Mouse (Mus musculus) cerebellum, postnatal 10 days (tissue): Measurements from ENCODE around the gene Pycard.
A peak's percentile ranks its signal among the peaks of the same experiment; 100 is the strongest.
"Not testable (repeated sequence)": the region's sequence is repeated elsewhere in the genome, so short reads cannot be mapped to it uniquely, and the experiment has no call there.

Experiments
- DNase-seq, 2 experiments: peaks; one replicate each; pipeline ENCODE4 v3.0.0; 2021; ENCODE audit warnings: mixed read lengths in 2 of 2

Gene Pycard

DNA sequence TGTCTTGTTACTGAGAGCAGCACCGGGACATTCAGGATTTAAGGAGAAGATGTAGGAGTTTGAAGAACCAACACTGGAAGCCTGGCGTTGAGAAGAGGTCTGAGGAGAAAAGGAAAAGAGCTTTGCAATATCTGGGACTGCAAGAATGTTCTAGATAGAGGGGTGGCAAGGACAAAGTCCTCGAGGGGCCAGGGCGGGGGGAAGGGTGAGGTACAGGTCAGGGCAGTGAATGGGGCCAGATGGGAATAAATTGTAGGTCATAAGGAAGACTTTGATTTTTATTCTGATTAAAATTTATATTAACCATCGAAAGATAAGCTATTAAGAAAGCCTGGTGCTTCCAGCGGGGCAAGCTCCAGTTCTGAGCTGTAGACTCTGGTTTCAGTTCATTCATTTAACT lies 9.4 kb upstream of the Pycard start:
- no peak for DNase-seq

DNA sequence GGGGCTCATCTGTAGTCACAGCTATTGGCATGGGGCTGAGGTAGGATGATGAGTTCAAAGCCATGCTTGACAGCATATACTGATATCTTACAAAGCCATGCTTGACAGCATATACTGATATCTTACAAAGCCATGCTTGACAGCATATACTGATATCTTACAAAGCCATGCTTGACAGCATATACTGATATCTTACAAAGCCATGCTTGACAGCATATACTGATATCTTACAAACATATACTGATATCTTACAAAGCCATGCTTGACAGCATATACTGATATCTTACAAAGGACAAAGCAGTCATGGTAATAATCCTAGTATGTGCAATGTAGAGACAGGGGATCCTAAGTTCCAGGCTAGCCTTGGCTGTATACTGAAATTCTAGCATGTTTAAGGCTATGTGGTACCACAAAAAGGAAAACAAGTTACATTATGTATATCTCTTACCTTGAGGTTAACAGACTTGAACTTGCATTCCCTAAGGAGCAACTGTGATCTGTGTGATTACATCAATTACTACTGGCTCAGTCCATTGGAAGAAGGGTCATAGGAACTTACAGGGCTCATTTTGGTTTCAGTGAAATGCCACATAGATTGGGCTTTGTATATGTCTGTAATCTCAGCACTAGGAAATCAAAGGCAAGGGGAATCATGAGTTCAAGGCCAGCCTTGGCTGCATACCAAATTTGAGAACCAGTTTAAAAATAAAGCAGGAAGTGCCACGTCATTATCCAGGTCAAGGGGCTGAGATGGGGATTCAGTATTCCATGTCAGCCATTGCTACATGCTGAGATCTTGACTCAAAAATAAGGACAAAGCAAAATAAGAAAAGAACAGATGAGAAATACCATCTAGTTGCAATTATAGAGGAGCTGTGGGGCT lies 6.6 kb upstream of the Pycard start:
- no peak for DNase-seq

DNA sequence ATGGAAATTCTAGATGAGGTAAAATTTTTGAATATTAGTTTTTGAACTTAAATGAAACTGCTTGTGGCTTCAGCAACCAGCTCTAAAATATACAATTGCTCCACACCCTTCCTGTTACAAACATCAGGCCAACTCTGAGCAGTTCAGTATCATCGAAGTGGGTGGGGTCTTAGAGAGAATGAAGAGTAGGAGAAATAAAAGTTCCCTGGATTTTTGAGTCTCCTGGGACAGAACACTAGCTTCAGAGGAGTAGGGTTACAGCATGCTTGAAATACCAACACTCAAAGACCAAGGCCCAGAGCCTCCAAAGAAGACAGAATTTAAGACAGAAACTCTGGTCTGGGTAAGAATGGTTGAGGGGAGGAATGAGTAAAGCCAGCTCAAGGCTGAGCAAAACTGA lies 5.8 kb upstream of the Pycard start:
- no peak for DNase-seq

DNA sequence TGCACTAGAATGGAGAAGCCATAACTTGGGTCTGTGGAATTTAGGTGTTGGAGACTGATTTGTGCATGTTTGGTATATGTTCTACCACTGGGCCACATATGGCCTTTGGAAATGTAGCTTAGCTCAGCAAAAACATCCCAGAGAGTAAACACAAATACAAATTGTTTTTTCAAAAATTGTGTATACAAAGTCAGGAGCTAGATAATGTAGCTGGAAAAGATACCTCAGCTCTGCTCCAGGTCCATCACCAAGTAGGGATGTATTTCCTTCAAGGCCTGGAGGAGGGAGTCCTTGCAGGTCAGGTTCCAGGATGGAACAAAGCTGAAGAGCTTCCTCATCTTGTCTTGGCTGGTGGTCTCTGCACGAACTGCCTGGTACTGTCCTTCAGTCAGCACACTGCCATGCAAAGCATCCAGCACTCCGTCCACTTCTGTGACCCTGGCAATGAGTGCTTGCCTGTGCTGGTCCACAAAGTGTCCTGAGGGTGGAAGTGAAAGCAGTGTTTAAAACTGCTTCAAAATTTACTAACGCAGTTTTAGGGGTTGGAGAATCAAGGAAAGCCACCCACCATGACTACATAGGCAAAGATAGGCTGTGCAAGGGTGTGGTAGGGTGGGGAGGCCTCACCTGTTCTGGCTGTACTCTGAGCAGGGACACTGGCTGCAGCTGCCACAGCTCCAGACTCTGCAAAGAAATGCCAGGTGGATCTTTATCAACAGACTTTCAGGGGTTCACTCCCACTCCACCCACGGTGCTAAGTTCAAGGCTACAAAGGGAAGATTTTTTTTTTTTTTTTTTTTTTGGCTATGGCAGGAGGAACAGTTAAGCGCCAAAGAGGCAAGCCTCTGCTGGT lies 953 bp downstream of the Pycard start:
- no peak for DNase-seq

- DNase-seq = peak; percentile 87 to 90
Measured at GRCm38 (mm10) chr7:127991643-127992487, 1.8 kb downstream of the Pycard start.

DNA sequence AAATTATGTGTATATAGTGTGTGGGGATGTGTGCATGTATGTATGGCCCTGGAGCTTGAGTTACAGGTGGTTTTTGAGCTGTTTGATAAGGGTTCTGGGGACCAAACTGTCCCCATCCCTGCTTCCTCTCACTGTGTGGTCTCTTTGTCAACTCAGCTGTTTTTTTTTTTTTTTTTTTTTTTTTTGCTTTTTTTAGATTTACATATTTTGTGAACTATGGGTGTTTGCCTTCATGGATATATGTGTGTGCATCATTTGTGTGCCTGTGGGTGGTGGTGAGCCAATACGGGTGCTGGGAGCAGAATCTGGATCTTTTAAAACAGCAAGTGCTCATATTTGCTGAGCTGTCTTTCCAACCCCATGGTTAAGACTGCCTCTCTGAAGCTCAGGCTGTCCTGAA lies 4.8 kb downstream of the Pycard start:
- no peak for DNase-seq

DNA sequence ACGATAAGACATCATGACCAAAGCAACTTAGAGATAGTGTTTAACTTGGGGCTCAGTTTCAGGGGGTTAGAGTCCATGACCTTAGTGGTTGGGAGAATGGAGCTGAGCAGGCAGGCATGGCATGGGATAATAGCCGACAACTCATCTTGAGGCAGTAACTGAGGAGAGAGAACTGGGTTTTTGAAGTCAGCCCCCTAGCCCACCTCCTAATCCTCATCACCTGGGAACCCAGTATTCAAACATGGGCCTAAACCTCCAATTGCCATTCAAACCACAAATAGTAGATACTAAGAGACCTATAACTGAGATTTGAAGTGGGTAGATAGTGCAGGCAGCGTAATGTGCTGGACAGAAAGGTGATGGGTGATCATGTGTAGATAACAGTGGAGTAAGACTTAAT lies 13.1 kb downstream of the Pycard start:
- DNase-seq = no peak

DNA sequence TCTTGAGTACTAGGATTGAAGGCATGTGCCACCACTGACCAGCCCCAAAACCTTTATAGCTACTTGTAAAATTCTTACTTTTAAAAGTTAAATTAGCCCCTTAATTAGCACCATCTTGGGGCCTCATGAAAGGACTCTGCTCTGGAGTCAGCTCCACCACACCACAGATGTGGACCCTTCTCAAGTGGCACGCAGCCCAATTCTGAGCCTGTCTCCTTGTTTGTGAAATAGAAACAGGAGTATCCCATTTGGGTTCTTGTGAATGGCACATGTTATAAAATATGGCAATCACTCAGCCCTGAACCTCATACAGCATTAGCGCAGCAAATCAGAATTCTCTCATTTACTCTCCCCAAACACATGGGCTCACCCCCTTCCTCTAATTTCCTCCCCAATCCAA lies 14.8 kb downstream of the Pycard start:
- no peak for DNase-seq

GRCm38 (mm10) chr7:127974413-127974930 lies 19.2 kb downstream of the Pycard start:
- DNase-seq = no peak

GRCm38 (mm10) chr7:127967922-127968828 lies 25.5 kb downstream of the Pycard start:
- DNase-seq = peak; percentile 88 to 92

DNA sequence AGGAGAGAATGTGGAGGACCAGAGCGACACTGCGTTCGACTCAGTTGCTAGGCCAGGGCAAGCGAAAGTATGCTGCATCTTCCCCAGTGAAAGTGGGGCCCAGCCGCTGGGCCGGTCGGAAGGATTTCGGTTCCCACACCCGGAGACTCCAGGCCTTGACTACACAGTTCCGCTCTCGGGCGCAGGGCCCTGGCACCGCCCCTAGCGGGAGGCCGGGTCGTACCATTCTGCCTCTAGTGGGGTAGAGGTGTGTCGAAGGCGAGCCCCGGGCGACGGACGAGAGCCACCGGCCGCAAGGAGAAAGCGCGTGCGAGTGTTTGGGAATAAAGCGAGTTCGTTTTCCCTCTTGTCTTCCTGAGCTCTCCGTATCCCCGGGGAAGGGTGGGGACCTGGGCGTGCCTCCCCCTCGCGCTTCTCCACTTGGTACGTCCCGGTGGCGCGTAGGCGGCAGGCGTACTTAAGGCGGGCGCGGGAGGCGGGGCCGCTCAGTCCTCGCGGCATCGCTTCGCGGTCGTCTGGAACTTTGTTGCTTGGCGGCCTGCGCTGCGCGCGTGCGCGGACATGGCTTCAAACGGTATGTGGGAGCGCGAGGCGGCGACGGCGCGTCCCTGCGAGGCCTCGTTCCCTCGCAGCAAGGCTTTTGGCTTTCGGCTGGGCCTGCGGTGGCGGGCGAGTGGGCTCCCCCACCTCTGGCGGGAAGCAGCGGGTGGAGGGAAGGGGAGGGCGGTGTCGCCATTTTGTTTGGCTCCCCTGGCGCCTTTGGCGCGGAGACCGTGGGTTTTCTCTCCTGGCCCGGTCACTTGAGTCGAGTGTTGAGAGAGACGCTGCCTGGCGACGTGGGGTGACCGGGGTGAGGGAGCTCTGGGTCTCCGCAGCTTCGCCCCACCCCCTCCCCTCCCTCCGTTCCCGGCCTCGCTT lies 26.4 kb downstream of the Pycard start, which contains the start of gene Fus:
TSS of gene Fus (plus strand) at position 454 of the 918 bp plus-strand sequence.
- peak; percentile 98 to 99 for DNase-seq

- peak in 1 of 2 experiments; percentile 45 for DNase-seq
Measured at GRCm38 (mm10) chr7:127966371-127966918, 27.2 kb downstream of the Pycard start.

DNA sequence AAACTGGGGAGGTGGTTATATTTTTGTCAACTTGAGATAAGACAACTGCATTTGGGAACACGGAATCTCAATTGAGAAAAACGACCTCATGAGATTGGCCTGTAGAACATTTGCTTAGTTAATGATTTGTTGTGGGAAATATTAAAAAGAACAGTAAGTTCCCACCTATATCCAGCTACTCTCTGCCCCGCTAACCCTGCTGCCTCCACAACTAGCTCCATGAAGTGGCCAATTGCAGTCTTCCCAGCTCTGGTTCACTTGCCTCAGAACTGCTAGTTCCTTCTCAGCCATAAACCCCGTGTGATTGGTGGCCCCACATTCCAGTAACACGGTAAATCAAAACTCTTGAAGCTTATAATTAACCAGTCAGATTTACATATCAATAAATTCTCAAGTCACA lies 34.3 kb downstream of the Pycard start:
- DNase-seq = no peak

DNA sequence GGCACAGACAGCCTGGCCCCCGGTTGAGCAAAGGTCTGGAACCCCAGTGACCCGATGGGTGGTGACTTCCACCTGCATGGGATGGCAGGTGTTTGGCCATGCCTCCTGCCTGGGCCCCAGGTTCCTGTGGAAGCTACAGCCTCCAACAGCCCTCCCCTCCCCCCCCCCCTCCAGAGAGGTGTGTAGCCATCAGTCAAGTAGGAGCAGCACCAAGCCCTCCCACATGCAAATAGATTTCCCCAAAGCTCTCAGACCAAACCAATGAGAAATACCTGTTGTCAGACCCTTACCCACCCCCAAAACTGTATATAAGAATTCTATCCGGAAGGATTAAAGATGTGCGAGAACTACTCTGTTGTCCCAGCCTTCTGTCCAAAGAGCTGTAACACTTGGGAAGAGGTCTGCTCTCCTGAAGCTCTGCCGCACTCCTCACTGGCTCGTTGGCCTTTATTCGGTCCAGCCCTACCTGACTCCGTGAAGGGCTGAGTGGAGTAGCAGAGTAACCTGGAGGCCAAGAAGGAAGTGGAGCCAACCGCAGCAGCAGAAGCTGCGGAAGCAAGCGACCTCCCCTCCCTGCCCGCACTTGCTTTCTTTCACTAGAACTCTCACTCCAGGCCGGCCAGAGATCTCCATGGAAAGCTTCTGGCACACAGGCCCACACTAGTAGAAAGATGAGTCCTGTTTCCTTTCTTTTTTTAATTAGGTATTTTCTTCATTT lies 40.6 kb downstream of the Pycard start:
- no peak for DNase-seq

GRCm38 (mm10) chr7:127946470-127947023 lies 47.1 kb downstream of the Pycard start, which contains the start of gene Prss36:
Gene Prss36, minus strand, starts transcription at chr7:127946725.
- DNase-seq = no peak

GRCm38 (mm10) chr7:127944614-127945013 lies 49.1 kb downstream of the Pycard start:
- DNase-seq = no peak

GRCm38 (mm10) chr7:127942097-127942496 lies 51.6 kb downstream of the Pycard start:
- DNase-seq = not testable (repeated sequence)
